Mouse (Mus musculus) colon, adult 2 months (tissue): ENCODE data around the gene Clec3a. TPM values are rescaled to one million over a fixed set of nuclear protein-coding genes. Genes with fewer than 3 reads are reported as not detected.

Source experiments
- polyA plus RNA-seq: library from polyadenylated mRNA; depleted of rRNA; stranded (reverse); fragments of >200 nt; gene quantifications from 2 replicates; pipeline ENCODE4 v1.2.3, GENCODE M21; 2012; rRNA removed

Clec3a gene
- polyA plus RNA-seq = not detected in 2 replicates

DNA sequence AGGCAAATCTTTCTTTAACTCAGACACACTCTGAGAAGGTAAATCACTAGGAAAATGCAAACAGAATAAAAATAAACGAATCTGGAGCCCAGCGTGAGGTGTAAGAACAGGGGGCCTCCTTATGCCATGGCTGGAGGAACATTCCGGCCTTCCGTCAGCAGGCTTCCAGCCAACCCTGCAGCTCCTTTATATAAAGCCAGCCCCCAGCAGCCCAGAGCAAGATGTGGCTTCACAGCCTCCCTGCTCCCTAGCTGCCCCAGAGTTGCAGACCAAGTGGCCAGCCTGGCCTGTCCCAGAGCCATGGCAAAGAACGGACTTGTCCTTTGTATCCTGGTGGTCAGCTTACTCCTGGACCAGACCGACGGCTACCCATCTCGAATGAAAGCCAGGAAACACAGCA lies at the start of gene Clec3a:
TSS of gene Clec3a (plus strand) at position 301 of the 400 bp plus-strand sequence.

DNA sequence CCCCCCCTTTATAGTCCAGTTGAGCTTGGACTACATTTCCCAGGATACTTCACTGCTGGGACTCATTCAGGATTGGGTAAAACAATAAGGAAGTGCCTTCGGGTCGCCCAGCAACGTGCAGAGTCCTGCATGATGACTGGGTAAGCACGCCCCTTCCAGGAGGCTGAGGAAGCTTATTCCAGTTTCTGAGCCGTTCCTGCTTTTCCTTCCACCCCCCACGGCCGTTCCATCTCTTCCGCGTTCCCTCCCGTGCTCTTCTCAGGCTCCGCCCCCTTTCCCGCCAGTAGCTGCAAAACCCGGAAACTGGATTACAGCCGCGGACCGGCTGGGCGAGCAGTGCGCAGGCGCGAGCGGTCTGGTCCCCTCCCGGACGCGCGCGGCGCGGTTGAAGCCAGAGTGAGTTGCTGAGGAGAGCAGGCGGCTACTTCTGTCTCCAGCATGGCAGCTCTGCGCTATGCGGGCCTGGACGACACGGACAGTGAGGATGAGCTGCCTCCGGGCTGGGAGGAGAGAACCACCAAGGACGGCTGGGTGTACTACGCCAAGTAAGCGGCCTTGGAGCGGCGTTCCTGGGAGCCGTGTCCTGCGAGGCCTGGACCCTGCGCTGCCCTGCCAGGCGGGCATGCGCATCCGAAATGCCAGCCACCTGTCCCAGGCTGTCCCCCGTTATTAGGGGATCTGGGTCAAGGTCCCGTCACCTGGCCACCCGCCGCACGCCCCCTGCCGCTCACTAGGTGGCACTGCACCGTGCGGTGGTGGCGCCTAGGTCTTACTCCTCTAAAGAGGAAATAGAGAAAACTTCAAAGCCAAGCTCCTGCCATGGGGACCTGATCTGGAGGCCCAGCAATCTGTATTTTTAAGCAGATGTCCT lies 21.7 kb downstream of the Clec3a start, which contains the start of gene Wwox:
TSS of gene Wwox (plus strand) at position 322 of the 871 bp plus-strand sequence.

Other genes starting within 250 kb of the Clec3a start
- 2.3 and 2.5 TPM in 2 replicates for gene Vat1l, start 212.5 kb upstream of the Clec3a start, polyA plus RNA-seq
- gene Wwox, start 21.6 kb downstream of the Clec3a start, polyA plus RNA-seq = 6.9 and 8.0 TPM in 2 replicates